Mouse (Mus musculus) common myeloid progenitor, adult 5-6 weeks (primary cell): ENCODE data around the gene Lamb3. TPM values are rescaled to one million over a fixed set of nuclear protein-coding genes. Genes with fewer than 3 reads are reported as not detected.
"Not testable (repeated sequence)": the region's sequence is repeated elsewhere in the genome, so short reads cannot be mapped to it uniquely, and the experiment has no call there.

Source experiments
- ATAC-seq: replicated peaks from 2 replicates; pipeline ENCODE4 v1.8.0; 2016; ENCODE audit warnings: low read depth, mild to moderate bottlenecking, moderate TSS enrichment, inconsistent platforms; ENCODE audit not compliant: poor library complexity, severe bottlenecking
- total RNA-seq: library from RNA; stranded (forward); fragments of 200-1000, 187-1606 nt; gene quantifications from 2 replicates; pipeline ENCODE4 v1.2.3, GENCODE M21; 2017

Lamb3 gene
- total RNA-seq, 1 experiment from 2014 or later, result 2.1 TPM

- peak; percentile 17 for ATAC-seq
These were observed 64.8 kb downstream of the Lamb3 start for GRCm38 (mm10) chr1:193272137-193272915.

DNA sequence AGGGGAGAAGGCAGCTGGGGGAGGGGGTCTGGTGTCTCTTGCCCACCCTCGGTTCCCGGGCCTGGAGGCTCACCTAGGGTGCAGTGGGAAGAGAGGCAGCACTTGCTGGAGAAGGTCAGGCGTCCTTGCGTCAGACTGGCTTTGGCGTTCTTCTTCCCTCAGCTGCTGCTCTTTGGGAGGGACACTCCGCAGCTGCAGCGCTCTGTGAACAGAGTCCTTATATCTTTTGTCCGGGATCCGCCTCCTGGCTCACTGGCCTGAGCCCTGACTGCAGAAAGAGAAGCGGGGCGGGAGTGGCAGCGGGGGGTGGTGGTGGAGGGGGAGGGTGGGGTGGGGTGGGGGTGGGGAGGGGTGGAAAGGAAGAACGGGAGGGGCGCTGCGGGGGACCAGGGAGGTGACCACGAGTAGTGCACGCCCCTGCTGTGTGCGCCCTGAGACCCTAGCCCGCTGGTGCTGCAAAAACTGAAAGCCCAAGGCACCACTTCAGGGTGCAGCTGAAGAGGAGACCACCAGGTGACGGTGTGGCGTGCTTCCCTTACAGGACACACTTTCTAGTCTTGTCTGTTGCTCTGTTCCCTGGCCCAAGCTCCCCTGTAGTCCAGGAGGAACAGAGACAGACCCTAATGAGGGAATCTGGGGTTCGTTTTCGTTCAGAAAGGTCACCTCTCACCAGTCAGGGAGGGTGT is 65.6 kb downstream of the Lamb3 start, which contains the start of gene G0s2:
Gene G0s2, minus strand, starts transcription at position 302 of the 686 bp plus-strand sequence.
- ATAC-seq, result peak; percentile 84

DNA sequence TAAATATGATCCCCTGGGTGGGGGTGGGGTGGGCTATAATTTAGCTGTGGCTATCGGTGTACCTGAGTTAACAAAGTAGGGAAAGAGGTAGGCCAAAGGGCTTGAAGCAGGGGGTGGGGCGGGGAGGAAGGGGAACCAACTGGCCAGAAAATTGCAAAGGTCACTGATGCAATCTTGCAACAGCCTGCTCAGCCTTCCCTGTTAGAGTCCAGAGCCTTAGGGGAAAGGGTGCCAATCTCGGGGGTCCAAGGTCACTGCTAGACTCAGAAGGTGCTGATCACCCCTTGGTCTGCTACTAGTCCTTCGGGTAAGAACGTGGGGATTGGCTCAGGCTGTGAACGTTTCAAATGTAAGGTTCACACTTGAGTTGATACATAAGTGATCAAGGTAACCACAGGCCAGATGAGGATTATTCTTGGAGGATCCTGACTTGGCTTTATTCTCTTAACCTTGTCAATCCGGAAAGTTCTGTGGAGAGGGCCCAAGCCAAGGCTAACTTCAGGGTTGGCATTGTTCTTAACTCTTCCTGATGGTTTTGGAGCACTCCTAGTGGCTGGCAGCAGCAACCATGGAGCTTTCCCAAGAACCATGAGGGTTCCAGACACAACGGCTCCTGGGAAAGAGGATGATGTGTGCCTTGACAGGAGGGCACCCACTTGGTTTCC is 67.0 kb downstream of the Lamb3 start:
- ATAC-seq, result no peak

- ATAC-seq, result no peak
These were observed 71.0 kb downstream of the Lamb3 start for GRCm38 (mm10) chr1:193278414-193279045.

GRCm38 (mm10) chr1:193279492-193279891 is 72.0 kb downstream of the Lamb3 start:
- ATAC-seq, result no peak

- ATAC-seq, result no peak
These were observed 73.8 kb downstream of the Lamb3 start for GRCm38 (mm10) chr1:193281344-193281743.

DNA sequence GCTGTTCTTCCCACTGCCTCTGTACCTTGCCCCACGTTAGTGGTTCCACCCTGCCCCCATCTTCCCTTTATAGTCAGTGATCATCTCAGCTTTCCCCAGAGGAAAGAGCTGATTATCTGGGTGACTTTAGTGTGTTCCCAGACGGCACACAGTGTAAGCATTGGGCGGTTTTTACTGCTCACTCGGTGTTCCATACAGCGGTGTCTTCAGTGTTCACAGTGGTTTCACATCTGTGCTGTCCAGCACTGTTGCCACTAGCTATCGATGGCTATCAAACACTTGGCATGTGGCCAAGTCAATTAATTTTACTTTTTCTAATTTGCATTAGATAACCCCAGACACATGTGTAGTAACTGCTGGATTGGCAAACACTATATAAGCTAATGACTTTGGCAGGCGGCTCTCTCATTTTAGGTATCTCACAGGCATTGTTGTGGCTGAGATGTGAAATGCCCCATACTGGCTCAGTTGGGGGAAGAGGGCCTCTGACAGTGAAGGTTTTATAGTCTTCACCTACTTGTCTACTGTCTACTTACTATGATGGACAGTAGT is 76.8 kb downstream of the Lamb3 start:
- no peak for ATAC-seq

- ATAC-seq, result not testable (repeated sequence)
These were observed 78.3 kb downstream of the Lamb3 start for GRCm38 (mm10) chr1:193285766-193286325.

DNA sequence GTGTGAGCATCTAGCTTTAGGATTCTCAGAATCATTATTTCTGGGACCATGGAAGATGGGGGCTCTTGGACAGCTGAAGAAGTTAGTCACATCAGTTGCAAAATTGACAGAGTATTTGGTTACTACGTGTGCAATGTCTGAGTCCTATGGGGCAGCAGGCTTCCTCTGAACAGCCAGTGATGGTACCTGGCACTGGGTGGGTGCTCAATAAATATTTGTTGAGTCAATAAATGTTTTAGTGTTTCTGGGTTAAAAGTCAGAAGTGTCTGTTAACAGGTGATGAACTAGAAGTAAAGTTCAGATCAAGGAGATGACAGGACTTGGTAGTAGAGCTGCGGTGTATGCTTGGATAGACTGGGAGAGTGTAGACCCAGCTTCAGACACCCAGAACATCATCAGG is 80.1 kb downstream of the Lamb3 start:
- ATAC-seq, result no peak

DNA sequence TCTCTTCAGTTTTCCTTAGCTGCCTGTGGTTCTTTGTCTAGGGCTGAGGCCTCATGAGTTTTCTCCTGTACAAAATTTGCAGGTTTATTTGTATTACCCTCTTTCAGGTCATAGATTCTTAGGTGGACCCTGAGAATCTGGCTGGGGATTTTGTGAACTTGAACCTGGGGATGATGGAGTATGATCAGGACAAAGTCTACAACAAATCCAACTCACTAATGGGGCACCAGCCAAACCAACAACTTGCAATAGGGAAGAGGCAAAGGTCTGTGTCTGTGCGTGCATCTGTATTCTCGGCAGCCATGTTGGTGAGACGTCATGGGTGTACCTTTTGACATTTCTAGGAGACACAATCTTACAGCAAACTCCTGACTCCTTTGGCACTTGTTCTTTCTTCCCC is 81.6 kb downstream of the Lamb3 start:
- ATAC-seq, result no peak

DNA sequence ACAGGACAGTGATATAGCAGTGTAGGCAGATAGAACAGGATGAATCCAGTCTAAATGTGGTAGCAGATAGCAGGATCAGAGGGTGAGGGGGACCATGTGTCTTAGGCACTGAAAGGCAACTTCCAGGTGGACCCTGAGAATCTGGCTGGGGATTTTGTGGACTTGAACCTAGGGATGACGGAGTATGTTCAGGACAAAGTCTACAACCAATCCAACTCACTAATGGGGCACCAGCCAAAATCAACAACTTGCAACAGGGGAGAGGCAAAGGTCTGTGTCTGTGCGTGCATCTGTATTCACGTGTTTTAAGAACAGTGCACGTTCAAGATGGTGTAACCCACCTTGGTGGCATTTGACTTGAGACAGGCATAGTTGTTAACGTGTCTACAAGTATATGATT is 82.4 kb downstream of the Lamb3 start:
- no peak for ATAC-seq

DNA sequence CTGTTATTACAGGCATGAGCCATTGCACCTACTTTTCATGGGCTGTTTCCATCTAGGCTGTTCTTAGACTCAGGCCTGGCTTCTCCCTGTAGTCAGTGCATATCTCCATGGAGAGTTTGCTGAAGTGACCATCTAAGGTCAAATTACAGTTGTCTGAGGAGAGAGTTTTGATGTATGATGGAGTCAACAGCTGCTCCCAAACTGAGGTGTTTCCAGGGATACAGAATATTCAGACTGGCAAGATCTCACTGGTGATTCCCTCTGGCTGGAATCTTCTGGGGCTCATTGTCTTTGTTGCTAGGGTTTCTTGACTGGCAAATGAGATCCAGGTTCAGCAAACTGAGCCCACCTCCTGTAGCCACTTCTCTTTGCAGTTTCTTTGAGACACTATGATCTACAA is 83.2 kb downstream of the Lamb3 start:
- no peak for ATAC-seq

DNA sequence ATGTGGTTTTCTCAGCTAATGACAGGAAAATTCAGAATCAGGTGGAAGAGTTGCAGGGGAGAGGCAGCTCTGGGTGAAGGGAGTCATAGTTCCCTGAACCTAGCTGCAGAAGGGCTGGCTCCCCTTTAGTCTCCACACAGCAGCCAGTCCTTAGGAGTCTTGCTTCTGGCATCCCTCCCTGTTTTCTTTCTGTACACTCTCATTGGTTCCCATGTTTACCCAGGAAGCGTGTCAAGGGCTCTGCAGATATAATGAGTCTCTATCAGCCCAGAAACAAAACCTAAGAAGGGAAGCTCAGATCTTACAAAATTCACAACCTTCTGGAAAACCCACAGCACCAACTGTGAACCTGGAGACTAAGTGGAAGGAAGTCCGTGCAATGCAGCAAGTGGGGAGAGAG is 85.5 kb downstream of the Lamb3 start:
- peak; percentile 76 for ATAC-seq

GRCm38 (mm10) chr1:193293926-193294325 is 86.4 kb downstream of the Lamb3 start:
- no peak for ATAC-seq

GRCm38 (mm10) chr1:193295920-193296319 is 88.4 kb downstream of the Lamb3 start:
- no peak for ATAC-seq

- no peak for ATAC-seq
These were observed 90.8 kb downstream of the Lamb3 start for GRCm38 (mm10) chr1:193298141-193298765.

DNA sequence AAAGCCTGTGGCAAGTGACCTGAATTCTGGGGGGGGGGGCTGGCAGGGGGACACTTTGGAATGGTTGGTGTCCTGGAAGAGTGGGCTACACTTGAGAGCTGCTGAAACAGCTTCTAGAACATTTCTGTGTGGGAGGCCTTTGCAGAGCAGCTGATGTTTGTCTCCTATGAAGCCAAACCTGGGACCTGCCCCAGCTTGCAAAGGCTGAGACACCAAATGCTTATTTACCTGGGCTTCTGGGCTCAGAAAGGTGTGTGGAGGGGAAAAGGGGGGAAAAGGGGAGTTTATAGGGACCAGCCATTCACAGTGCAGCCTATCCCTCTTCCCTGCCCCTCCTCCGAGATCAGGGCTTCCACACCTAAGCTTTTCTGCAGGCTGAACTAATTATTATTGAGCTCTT is 92.5 kb downstream of the Lamb3 start:
- no peak for ATAC-seq

GRCm38 (mm10) chr1:193301216-193302092 is 94.0 kb downstream of the Lamb3 start:
- no peak for ATAC-seq

- no peak for ATAC-seq
These were observed 94.5 kb downstream of the Lamb3 start for GRCm38 (mm10) chr1:193302093-193302405.
